Mouse (Mus musculus) urinary bladder, adult 2 months (tissue): ENCODE results near the gene Tiam1. TPM values are rescaled to one million over a fixed set of nuclear protein-coding genes. Genes with fewer than 3 reads are reported as not detected.
A peak's percentile ranks its signal among the peaks of the same experiment; 100 is the strongest.

Experiments used
- DNase-seq: peaks from one replicate; pipeline ENCODE4 v3.0.0; 2022; ENCODE audit warnings: low spot score
- polyA plus RNA-seq: library from polyadenylated mRNA; depleted of rRNA; stranded (reverse); fragments of >200 nt; gene quantifications from 2 replicates; pipeline ENCODE4 v1.2.3, GENCODE M21; 2012; rRNA removed

Gene Tiam1
- 9.0 and 19.4 TPM in 2 replicates for polyA plus RNA-seq

GRCm38 (mm10) chr16:90143760-90144516 lies at the start of gene Tiam1:
TSS of gene Tiam1 (minus strand) at chr16:90143769.
- peak; percentile 96 for DNase-seq

GRCm38 (mm10) chr16:90191289-90191688 lies 47.7 kb upstream of the Tiam1 start:
- no peak for DNase-seq

- no peak for DNase-seq
These were observed 43.9 kb upstream of the Tiam1 start for GRCm38 (mm10) chr16:90187453-90187852.

GRCm38 (mm10) chr16:90185928-90186588 lies 42.5 kb upstream of the Tiam1 start:
- no peak for DNase-seq

GRCm38 (mm10) chr16:90184135-90184534 lies 40.6 kb upstream of the Tiam1 start:
- DNase-seq = no peak

- DNase-seq = no peak
These were observed 38.1 kb upstream of the Tiam1 start for GRCm38 (mm10) chr16:90181673-90182072.

GRCm38 (mm10) chr16:90180975-90181374 lies 37.4 kb upstream of the Tiam1 start:
- no peak for DNase-seq

- no peak for DNase-seq
These were observed 36.3 kb upstream of the Tiam1 start for GRCm38 (mm10) chr16:90179892-90180291.

GRCm38 (mm10) chr16:90178404-90178803 lies 34.8 kb upstream of the Tiam1 start:
- no peak for DNase-seq

- no peak for DNase-seq
These were observed 33.9 kb upstream of the Tiam1 start for GRCm38 (mm10) chr16:90177425-90177824.

- DNase-seq = no peak
These were observed 32.9 kb upstream of the Tiam1 start for GRCm38 (mm10) chr16:90176472-90176871.

GRCm38 (mm10) chr16:90171416-90171815 lies 27.8 kb upstream of the Tiam1 start:
- no peak for DNase-seq

GRCm38 (mm10) chr16:90170676-90171075 lies 27.1 kb upstream of the Tiam1 start:
- DNase-seq = no peak

GRCm38 (mm10) chr16:90169863-90170630 lies 26.5 kb upstream of the Tiam1 start:
- no peak for DNase-seq

- DNase-seq = no peak
These were observed 24.1 kb upstream of the Tiam1 start for GRCm38 (mm10) chr16:90167646-90168045.

- no peak for DNase-seq
These were observed 21.9 kb upstream of the Tiam1 start for GRCm38 (mm10) chr16:90165435-90165834.

- no peak for DNase-seq
These were observed 21.4 kb upstream of the Tiam1 start for GRCm38 (mm10) chr16:90164942-90165341.

GRCm38 (mm10) chr16:90155080-90155479 lies 11.5 kb upstream of the Tiam1 start:
- no peak for DNase-seq

GRCm38 (mm10) chr16:90150820-90151219 lies 7.3 kb upstream of the Tiam1 start:
- no peak for DNase-seq

GRCm38 (mm10) chr16:90150126-90150525 lies 6.6 kb upstream of the Tiam1 start:
- DNase-seq = no peak

GRCm38 (mm10) chr16:90149335-90149734 lies 5.8 kb upstream of the Tiam1 start:
- no peak for DNase-seq

- DNase-seq = no peak
These were observed 1.7 kb upstream of the Tiam1 start for GRCm38 (mm10) chr16:90145244-90145643.

GRCm38 (mm10) chr16:90144541-90144940 lies 972 bp upstream of the Tiam1 start:
- DNase-seq = no peak
